Mouse (Mus musculus) heart, embryonic 12.5 days (tissue): ENCODE data around the gene Tns1. TPM values are rescaled to one million over a fixed set of nuclear protein-coding genes. Genes with fewer than 3 reads are reported as not detected.

Experiments
- ATAC-seq: fragments of 200-750 bp; cut with Nextera tagmentation; 2 replicates; pipeline ENCODE4 v1.8.0; 2017; ENCODE audit warnings: moderate TSS enrichment, moderate library complexity; ENCODE audit not compliant: insufficient number of reproducible peaks, low FRiP score
- H3K27ac ChIP-seq: fragments of 300-500 bp; sonication (generic); 2 replicates; pipeline ENCODE4 v1.5.1; 2016; ENCODE audit warnings: mild to moderate bottlenecking, moderate library complexity; ENCODE audit not compliant: poor library complexity, severe bottlenecking
- H3K27me3 ChIP-seq: fragments of 300-500 bp; sonication (generic); replicated peaks from 2 replicates; pipeline ENCODE4 v1.6.1; 2016; ENCODE audit warnings: mild to moderate bottlenecking, moderate library complexity
- H3K36me3 ChIP-seq: fragments of 300-500 bp; sonication (generic); 2 replicates; pipeline ENCODE4 v1.6.1; 2016; ENCODE audit warnings: mild to moderate bottlenecking, moderate library complexity
- H3K4me1 ChIP-seq: fragments of 300-500 bp; sonication (generic); replicated peaks from 2 replicates; pipeline ENCODE4 v1.6.1; 2016; ENCODE audit warnings: mild to moderate bottlenecking
- H3K4me2 ChIP-seq: fragments of 300-500 bp; sonication (generic); 2 replicates; pipeline ENCODE4 v1.6.1; 2016; ENCODE audit warnings: mild to moderate bottlenecking, moderate library complexity
- H3K4me3 ChIP-seq: fragments of 300-500 bp; sonication (generic); 2 replicates; pipeline ENCODE4 v1.5.1; 2016; ENCODE audit warnings: mild to moderate bottlenecking
- H3K9ac ChIP-seq: fragments of 300-500 bp; sonication (generic); 2 replicates; pipeline ENCODE4 v1.6.1; 2016; ENCODE audit warnings: mild to moderate bottlenecking, moderate library complexity
- H3K9me3 ChIP-seq: fragments of 300-500 bp; sonication (generic); replicated peaks from 2 replicates; pipeline ENCODE4 v1.6.1; 2016; ENCODE audit warnings: mild to moderate bottlenecking, moderate library complexity
- WGBS: fragments of 180-500 bp; shearing (Covaris S2); methylation state at CpG from one replicate; pipeline ENCODE4 v1.1.7; 2016; 5-methylcytosine and 5-hydroxymethylcytosine counted together
- polyA plus RNA-seq: library from polyadenylated mRNA; unstranded; fragments of >200 nt; fragmentation: Nextera tagmentation; extraction: Ambion mirVana; gene quantifications from 2 replicates; pipeline ENCODE4 v1.2.1, GENCODE M21; 2016

Gene Tns1
- polyA plus RNA-seq, 1 experiment from 2014 or later = 115 TPM

GRCm38 (mm10) chr1:74032966-74033365, 91.3 kb downstream of the Tns1 start:
- H3K9me3 ChIP-seq = no peaks in the 10 kb centered on the region
- no peak for ATAC-seq
- H3K4me2 ChIP-seq = no peak overlapping the region; the same call in 1 of the 2 replicates
- no peak overlapping the region for H3K4me3 ChIP-seq
- H3K4me1 ChIP-seq = peaks cover 92% of the 10 kb centered on the region
- H3K9ac ChIP-seq = peak overlapping the region; percentile 50
- 0 out of 2 replicates have a peak, but pooled peaks cover 4% of the 10 kb centered on the region for H3K36me3 ChIP-seq
- H3K27ac ChIP-seq = peak overlapping the region; percentile 94
- 77% methylated on average over 5 of the region's 5 CpGs for WGBS
- no peaks in the 10 kb centered on the region for H3K27me3 ChIP-seq

- Histone ChIP-seq H3K9ac (peak overlapping the region; percentile 34; the same call in 1 of the 2 replicates), H3K9me3 (no peaks in the 10 kb centered on the region), H3K4me3 (no peak overlapping the region), H3K4me1 (peaks cover 93% of the 10 kb centered on the region), H3K36me3 (0 out of 2 replicates have a peak, but pooled peaks cover 4% of the 10 kb centered on the region), H3K4me2 (peak overlapping the region; percentile 45), H3K27me3 (no peaks in the 10 kb centered on the region), H3K27ac (peak overlapping the region; percentile 94)
- ATAC-seq = no peak
- 63% methylated on average over 9 of the region's 9 CpGs for WGBS
Measured at GRCm38 (mm10) chr1:74031771-74032609, 92.3 kb downstream of the Tns1 start.

GRCm38 (mm10) chr1:74030901-74031360, 93.3 kb downstream of the Tns1 start:
- Histone ChIP-seq H3K9me3 (no peaks in the 10 kb centered on the region), H3K4me1 (peaks cover 99% of the 10 kb centered on the region), H3K4me2 (peak overlapping the region; percentile 45), H3K27me3 (no peaks in the 10 kb centered on the region), H3K4me3 (no peak overlapping the region), H3K36me3 (0 out of 2 replicates have a peak, but pooled peaks cover 4% of the 10 kb centered on the region), H3K9ac (peak overlapping the region; percentile 34; the same call in 1 of the 2 replicates), H3K27ac (peak overlapping the region; percentile 94)
- ATAC-seq = peak; percentile 77
- 7% methylated on average over 3 of the region's 3 CpGs for WGBS

- no peaks in the 10 kb centered on the region for H3K9me3 ChIP-seq
- no peaks in the 10 kb centered on the region for H3K27me3 ChIP-seq
- peak overlapping the region; percentile 94 for H3K27ac ChIP-seq
- H3K4me1 ChIP-seq = peaks cover 99% of the 10 kb centered on the region
- 76% methylated on average over 1 of the region's 1 CpGs for WGBS
- H3K4me2 ChIP-seq = peak overlapping the region; percentile 45
- 0 out of 2 replicates have a peak overlapping the region, but pooled peaks have one; percentile 30 for H3K9ac ChIP-seq
- H3K36me3 ChIP-seq = 0 out of 2 replicates have a peak, but pooled peaks cover 4% of the 10 kb centered on the region
- ATAC-seq = no peak
- no peak overlapping the region for H3K4me3 ChIP-seq
Measured at GRCm38 (mm10) chr1:74030285-74030684, 94.0 kb downstream of the Tns1 start.

GRCm38 (mm10) chr1:74029669-74030068, 94.6 kb downstream of the Tns1 start:
- H3K9ac ChIP-seq = peak overlapping the region; percentile 30; the same call in 1 of the 2 replicates
- no peak for ATAC-seq
- 42% methylated on average over 3 of the region's 3 CpGs for WGBS
- peaks cover 99% of the 10 kb centered on the region for H3K4me1 ChIP-seq
- H3K36me3 ChIP-seq = 0 out of 2 replicates have a peak, but pooled peaks cover 4% of the 10 kb centered on the region
- no peaks in the 10 kb centered on the region for H3K27me3 ChIP-seq
- peak overlapping the region; percentile 94 for H3K27ac ChIP-seq
- H3K9me3 ChIP-seq = no peaks in the 10 kb centered on the region
- H3K4me3 ChIP-seq = no peak overlapping the region
- no peak overlapping the region for H3K4me2 ChIP-seq

GRCm38 (mm10) chr1:74028881-74029266, 95.4 kb downstream of the Tns1 start:
- 0 out of 2 replicates have a peak, but pooled peaks cover 4% of the 10 kb centered on the region for H3K36me3 ChIP-seq
- 65% methylated on average over 5 of the region's 5 CpGs for WGBS
- no peak for ATAC-seq
- no peak overlapping the region for H3K4me2 ChIP-seq
- H3K4me3 ChIP-seq = no peak overlapping the region
- 0 out of 2 replicates have a peak overlapping the region, but pooled peaks have one; percentile 16 for H3K9ac ChIP-seq
- H3K27ac ChIP-seq = peak overlapping the region; percentile 94; the same call in 1 of the 2 replicates
- H3K27me3 ChIP-seq = no peaks in the 10 kb centered on the region
- H3K4me1 ChIP-seq = peaks cover 99% of the 10 kb centered on the region
- no peaks in the 10 kb centered on the region for H3K9me3 ChIP-seq

- no peaks in the 10 kb centered on the region for H3K27me3 ChIP-seq
- peak overlapping the region; percentile 13; the same call in 1 of the 2 replicates for H3K4me2 ChIP-seq
- H3K9me3 ChIP-seq = no peaks in the 10 kb centered on the region
- H3K27ac ChIP-seq = peak overlapping the region; percentile 94
- H3K4me3 ChIP-seq = no peak overlapping the region
- H3K4me1 ChIP-seq = peaks cover 99% of the 10 kb centered on the region
- peak overlapping the region; percentile 58; the same call in 1 of the 2 replicates for H3K9ac ChIP-seq
- 73% methylated on average over 13 of the region's 13 CpGs for WGBS
- ATAC-seq = no peak
- H3K36me3 ChIP-seq = 0 out of 2 replicates have a peak, but pooled peaks cover 4% of the 10 kb centered on the region
Measured at GRCm38 (mm10) chr1:74028118-74028880, 96.0 kb downstream of the Tns1 start.

GRCm38 (mm10) chr1:74027559-74028091, 96.6 kb downstream of the Tns1 start:
- Histone ChIP-seq H3K4me1 (peaks cover 99% of the 10 kb centered on the region), H3K9ac (peak overlapping the region; percentile 58; the same call in 1 of the 2 replicates), H3K4me2 (peak overlapping the region; percentile 13), H3K4me3 (no peak overlapping the region), H3K36me3 (0 out of 2 replicates have a peak, but pooled peaks cover under 1% of the 10 kb centered on the region), H3K27ac (peak overlapping the region; percentile 85), H3K9me3 (no peaks in the 10 kb centered on the region), H3K27me3 (no peaks in the 10 kb centered on the region)
- WGBS = 23% methylated on average over 11 of the region's 11 CpGs
- 0 out of 2 replicates have a peak, but pooled peaks have one; percentile 3 for ATAC-seq

GRCm38 (mm10) chr1:74026703-74027195, 97.5 kb downstream of the Tns1 start:
- no peaks in the 10 kb centered on the region for H3K36me3 ChIP-seq
- no peak overlapping the region for H3K4me3 ChIP-seq
- H3K27me3 ChIP-seq = no peaks in the 10 kb centered on the region
- no peak for ATAC-seq
- no peaks in the 10 kb centered on the region for H3K9me3 ChIP-seq
- no peak overlapping the region; the same call in 1 of the 2 replicates for H3K4me2 ChIP-seq
- peak overlapping the region; percentile 85 for H3K27ac ChIP-seq
- WGBS = 39% methylated on average over 9 of the region's 9 CpGs
- peak overlapping the region; percentile 18; the same call in 1 of the 2 replicates for H3K9ac ChIP-seq
- H3K4me1 ChIP-seq = peaks cover 99% of the 10 kb centered on the region

- peak overlapping the region; percentile 34; the same call in 1 of the 2 replicates for H3K9ac ChIP-seq
- H3K36me3 ChIP-seq = no peaks in the 10 kb centered on the region
- peaks cover 99% of the 10 kb centered on the region for H3K4me1 ChIP-seq
- H3K9me3 ChIP-seq = no peaks in the 10 kb centered on the region
- no peak for ATAC-seq
- 31% methylated on average over 4 of the region's 4 CpGs for WGBS
- H3K4me3 ChIP-seq = no peak overlapping the region
- peak overlapping the region; percentile 85; the same call in 1 of the 2 replicates for H3K27ac ChIP-seq
- no peaks in the 10 kb centered on the region for H3K27me3 ChIP-seq
- 0 out of 2 replicates have a peak overlapping the region, but pooled peaks have one; percentile 15 for H3K4me2 ChIP-seq
Measured at GRCm38 (mm10) chr1:74025651-74026226, 98.5 kb downstream of the Tns1 start.
